In genomic region chr7:115752121-115752634, GRCm38 (mm10) we compare ENCODE assay signal across 11 mouse cellular contexts.
DNase-seq lines count a peak whose midpoint lies in the region; ATAC-seq and TF ChIP-seq lines count a peak whose summit lies in the region.
"Had no signal": no experiment of that assay in that cellular context is flagged by ENCODE, and none has a peak within 500 bp of the region (broad histone marks: within the 10 kb centered on the region; RNA-seq: fewer than 3 reads in every experiment).

No protein-coding gene starts in this region.

- no peak for DNase-seq in frontal cortex, postnatal 25 days (ENCODE audit: low spot score in 2 of 2)
- DNase-seq in lung, embryonic 14.5 days, result peak; percentile 36
- DNase-seq in lung, postnatal 14 days, result no peak
- peak; percentile 46 for DNase-seq in hindbrain, postnatal 0 days (ENCODE audit: low spot score)
- peak; percentile 37 for DNase-seq in skeletal muscle tissue, adult 2 months (ENCODE audit: low read depth, low spot score)
- no peak for DNase-seq in spleen, postnatal 4 days (ENCODE audit: low spot score in 2 of 2)
- no peak for DNase-seq in ovary, adult 18-20 months (ENCODE audit: low spot score)
- DNase-seq: kidney, adult 18-20 months had no signal

- no peak overlapping the region for H3K27ac ChIP-seq in lung, embryonic 14.5 days (ENCODE audit: low read depth)
- H3K27ac ChIP-seq in hindbrain, postnatal 0 days, result no peak overlapping the region
- H3K27ac ChIP-seq: lung, embryonic 15.5 days had no signal

- no peaks in the 10 kb centered on the region for H3K9me3 ChIP-seq in lung, embryonic 14.5 days (ENCODE audit: low read depth, low read length)
- H3K9me3 ChIP-seq in hindbrain, postnatal 0 days (ENCODE audit: low read length), result no peaks in the 10 kb centered on the region
- H3K9me3 ChIP-seq: lung, embryonic 15.5 days had no signal

- no peaks in the 10 kb centered on the region for H3K36me3 ChIP-seq in lung, embryonic 14.5 days (ENCODE audit: insufficient read depth)
- no peaks in the 10 kb centered on the region for H3K36me3 ChIP-seq in hindbrain, postnatal 0 days (ENCODE audit: insufficient read depth, low read length)
- H3K36me3 ChIP-seq: lung, embryonic 15.5 days had no signal

- H3K9ac ChIP-seq in lung, embryonic 14.5 days, result no peak overlapping the region
- no peak overlapping the region for H3K9ac ChIP-seq in hindbrain, postnatal 0 days (replicated peaks; ENCODE audit: low read length)
- H3K9ac ChIP-seq: lung, embryonic 15.5 days had no signal

- no peak overlapping the region for H3K4me3 ChIP-seq in lung, embryonic 14.5 days (ENCODE audit: low read depth, low read length)
- H3K4me3 ChIP-seq in hindbrain, postnatal 0 days (ENCODE audit: low read length), result no peak overlapping the region
- H3K4me3 ChIP-seq: erythroblast, embryonic 14.5 days; lung, embryonic 15.5 days had no signal

- ATAC-seq in frontal cortex, adult (ENCODE audit: low TSS enrichment), result 0 out of 2 replicates have a peak, but pooled peaks have one; percentile 44
- 0 out of 2 replicates have a peak, but pooled peaks have one; percentile 58 for ATAC-seq in lung, embryonic 14.5 days (ENCODE audit: insufficient read depth)
- no peak for ATAC-seq in hindbrain, postnatal 0 days

- H3K4me1 ChIP-seq in lung, embryonic 14.5 days (ENCODE audit: insufficient read depth), result peaks cover 13% of the 10 kb centered on the region; the same call in 1 of the 2 replicates
- H3K4me1 ChIP-seq in hindbrain, postnatal 0 days (ENCODE audit: insufficient read depth, low read length), result no peaks in the 10 kb centered on the region

- TF ChIP-seq CTCF in lung, embryonic 14.5 days (IDR thresholded peaks at IDR 0.05; ENCODE audit: low read depth), result no peak
- TF ChIP-seq CTCF in hindbrain, postnatal 0 days (IDR thresholded peaks at IDR 0.05; ENCODE audit: low read depth), result peak; percentile 5; the same call in 1 of the 2 replicates

- H3K4me2 ChIP-seq in lung, embryonic 14.5 days, result no peak overlapping the region
- peak overlapping the region; percentile 34; the same call in 1 of the 2 replicates for H3K4me2 ChIP-seq in hindbrain, postnatal 0 days (ENCODE audit: low read depth, low read length)
- H3K4me2 ChIP-seq: lung, embryonic 15.5 days had no signal

- no peaks in the 10 kb centered on the region for H3K27me3 ChIP-seq in lung, embryonic 14.5 days (ENCODE audit: insufficient read depth, low read length)
- no peaks in the 10 kb centered on the region for H3K27me3 ChIP-seq in hindbrain, postnatal 0 days (ENCODE audit: insufficient read depth, low read length)
- H3K27me3 ChIP-seq: lung, embryonic 15.5 days had no signal

- WGBS in lung, embryonic 14.5 days, result 28% methylated on average over 5 of the region's 5 CpGs
- 9% methylated on average over 5 of the region's 5 CpGs for WGBS in hindbrain, postnatal 0 days

Comparison
In these comparisons a context has a peak if more than half of its experiments do, and no peak if none do; other contexts are left out.
1. DNase-seq: peak in lung, embryonic 14.5 days (single experiment), hindbrain, postnatal 0 days (single experiment) and skeletal muscle tissue, adult 2 months (single experiment); none in frontal cortex, postnatal 25 days (0 of 2), lung, postnatal 14 days (single experiment), spleen, postnatal 4 days (0 of 2) and ovary, adult 18-20 months (single experiment).